Mouse (Mus musculus) limb, embryonic 14.5 days (tissue): ENCODE data around the gene Epha8. TPM values are rescaled to one million over a fixed set of nuclear protein-coding genes. Genes with fewer than 3 reads are reported as not detected.

Experiments
- ATAC-seq: fragments of 200-750 bp; cut with Nextera tagmentation; 2 replicates; pipeline ENCODE4 v1.8.0; 2017; ENCODE audit warnings: low read depth, moderate number of reproducible peaks, moderate TSS enrichment; ENCODE audit not compliant: low FRiP score
- DNase-seq: peaks from one replicate; pipeline ENCODE4 v3.0.0-alpha.2; 2015; ENCODE audit warnings: low spot score
- H3K27ac ChIP-seq: fragments of 300-500 bp; sonication (generic); replicated peaks from 2 replicates; pipeline ENCODE4 v1.5.1; 2014; ENCODE audit warnings: low read depth, mild to moderate bottlenecking, low read length, moderate library complexity, mixed read lengths
- H3K27me3 ChIP-seq: fragments of 300-500 bp; sonication (generic); 2 replicates; pipeline ENCODE4 v1.6.1; 2014; ENCODE audit warnings: low read length, mixed read lengths; ENCODE audit not compliant: control insufficient read depth, insufficient read depth
- H3K36me3 ChIP-seq: fragments of 300-500 bp; sonication (generic); 2 replicates; pipeline ENCODE4 v1.6.1; 2014; ENCODE audit warnings: mild to moderate bottlenecking, low read length, moderate library complexity, mixed read lengths; ENCODE audit not compliant: control insufficient read depth, insufficient read depth
- H3K4me1 ChIP-seq: fragments of 300-500 bp; sonication (generic); 2 replicates; pipeline ENCODE4 v1.6.1; 2014; ENCODE audit warnings: antibody characterized with exemption, low read length, mixed read lengths; ENCODE audit not compliant: control insufficient read depth, insufficient read depth
- H3K4me2 ChIP-seq: fragments of 300-500 bp; sonication (generic); replicated peaks from 2 replicates; pipeline ENCODE4 v1.6.1; 2014; ENCODE audit warnings: low read depth, mild to moderate bottlenecking, low read length, moderate library complexity; ENCODE audit not compliant: severe bottlenecking
- H3K4me3 ChIP-seq: fragments of 300-500 bp; sonication (generic); replicated peaks from 2 replicates; pipeline ENCODE4 v1.5.1; 2014; ENCODE audit warnings: low read length
- H3K9ac ChIP-seq: fragments of 300-500 bp; sonication (generic); 2 replicates; pipeline ENCODE4 v1.6.1; 2014; ENCODE audit warnings: mild to moderate bottlenecking, low read depth, low read length, moderate library complexity; ENCODE audit not compliant: severe bottlenecking
- H3K9me3 ChIP-seq: fragments of 300-500 bp; sonication (generic); 2 replicates; pipeline ENCODE4 v1.6.1; 2016; ENCODE audit warnings: low read length; ENCODE audit not compliant: control insufficient read depth
- POLR2A ChIP-seq: fragments of 200-500 bp; IDR thresholded peaks from 2 replicates; pipeline ENCODE4 v1.8.0; 2012; ENCODE audit warnings: inconsistent platforms, mild to moderate bottlenecking, moderate library complexity, borderline replicate concordance; ENCODE audit not compliant: insufficient read depth, insufficient read length; ENCODE audit errors: extremely low read depth
- WGBS: fragments of 180-500 bp; shearing (Covaris S2); extraction: QIAGEN DNeasy Blood & Tissue Kit; methylation state at CpG from one replicate; pipeline ENCODE4 v1.1.7; 2014; 5-methylcytosine and 5-hydroxymethylcytosine counted together
- polyA plus RNA-seq, 2 experiments: library from polyadenylated mRNA; depleted of rRNA in 1 of 2; stranded (reverse) in 1 of 2; unstranded in 1 of 2; fragments of >200 nt; fragmentation: Nextera tagmentation in 1 of 2; extraction: Ambion mirVana in 1 of 2; gene quantifications; 2 replicates each; pipeline versions ENCODE4 v1.2.1 to v1.2.3; 2012 to 2014

Gene Epha8
- polyA plus RNA-seq, 2 experiments = 1.8 to 6.0 TPM

DNA sequence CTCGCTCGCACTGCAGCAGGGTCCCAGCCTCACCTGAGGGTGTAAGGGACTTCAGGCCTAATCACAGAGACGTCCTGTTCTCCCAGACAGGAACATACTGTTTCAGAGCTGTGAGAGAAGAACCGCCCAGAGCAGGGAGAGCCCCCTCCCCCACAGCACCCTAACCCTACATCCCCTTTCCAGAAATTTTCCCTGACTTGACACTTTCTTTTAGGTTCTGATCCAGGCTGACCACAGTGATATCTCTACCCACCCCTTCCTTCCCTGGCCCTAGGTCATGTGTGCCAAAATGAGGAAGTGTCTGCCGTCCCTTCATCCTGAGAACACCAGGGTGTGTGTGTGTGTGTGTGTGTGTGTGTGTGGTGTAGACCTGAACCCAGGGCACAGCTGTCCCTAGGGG is 63.8 kb downstream of the Epha8 start, which contains the start of gene C1qc:
C1qc (minus strand) TSS at position 255 of the 400 bp plus-strand sequence.
- DNase-seq (no peak), ATAC-seq (no peak)
- H3K4me1 ChIP-seq = no peaks in the 10 kb centered on the region
- H3K9ac ChIP-seq = no peak within 1 kb of the TSS
- H3K4me3 ChIP-seq = no peak within 1 kb of the TSS
- no peaks in the 10 kb centered on the region for H3K9me3 ChIP-seq
- H3K27me3 ChIP-seq = peaks cover 26% of the 10 kb centered on the region; the same call in 1 of the 2 replicates
- H3K36me3 ChIP-seq = no peaks in the 10 kb centered on the region
- 59% methylated on average over 5 of the region's 5 CpGs for WGBS
- TF ChIP-seq POLR2A = no peak
- no peak within 1 kb of the TSS for H3K27ac ChIP-seq
- H3K4me2 ChIP-seq = no peak within 1 kb of the TSS

DNA sequence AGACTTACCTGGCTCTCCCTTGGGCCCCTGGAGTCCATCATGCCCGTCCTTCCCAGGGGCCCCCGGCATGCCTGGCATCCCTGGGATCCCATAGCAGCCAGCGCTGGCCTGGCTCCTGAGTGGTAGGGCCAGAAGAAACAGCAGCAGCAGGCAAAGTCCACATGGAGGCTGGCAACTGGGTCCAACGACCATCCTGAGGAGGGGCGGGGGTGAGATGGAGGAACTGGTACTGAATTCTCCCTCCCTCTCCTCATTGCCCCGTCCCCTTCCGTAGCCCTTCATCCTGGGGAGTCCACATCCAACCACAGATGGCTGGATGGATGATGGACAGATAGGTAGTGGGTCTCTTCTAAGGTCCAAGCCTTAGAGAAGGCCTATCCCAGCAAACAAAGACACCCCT is 64.2 kb downstream of the Epha8 start:
- Histone ChIP-seq H3K4me1 (no peaks in the 10 kb centered on the region), H3K27me3 (peaks cover 26% of the 10 kb centered on the region; the same call in 1 of the 2 replicates), H3K9me3 (no peaks in the 10 kb centered on the region), H3K27ac (no peak overlapping the region), H3K4me3 (no peak overlapping the region), H3K4me2 (no peak overlapping the region), H3K36me3 (no peaks in the 10 kb centered on the region), H3K9ac (no peak overlapping the region)
- DNase-seq (no peak), ATAC-seq (no peak)
- 50% methylated on average over 5 of the region's 7 CpGs for WGBS
- no peak for TF ChIP-seq POLR2A

DNA sequence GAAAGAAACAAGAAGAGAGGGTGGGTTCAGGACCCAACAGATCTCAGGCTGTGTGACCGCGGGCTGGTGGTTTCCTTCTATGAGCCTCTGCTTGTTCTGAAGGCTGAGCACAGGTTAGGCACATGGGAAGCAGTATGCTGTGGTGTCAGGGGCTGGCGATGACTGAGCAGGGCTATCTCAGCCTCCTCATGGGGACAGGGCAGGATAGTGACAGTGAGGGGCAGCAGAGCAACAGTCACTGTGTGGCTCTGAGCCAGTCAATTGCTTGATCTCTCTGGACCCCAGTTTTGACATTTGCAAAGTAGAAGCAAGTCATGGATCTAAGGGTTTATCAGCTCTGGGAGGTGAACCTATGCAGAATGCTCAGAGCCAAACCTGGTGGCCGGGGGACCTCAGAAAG is 65.5 kb downstream of the Epha8 start:
- DNase-seq = no peak
- no peak for TF ChIP-seq POLR2A

DNA sequence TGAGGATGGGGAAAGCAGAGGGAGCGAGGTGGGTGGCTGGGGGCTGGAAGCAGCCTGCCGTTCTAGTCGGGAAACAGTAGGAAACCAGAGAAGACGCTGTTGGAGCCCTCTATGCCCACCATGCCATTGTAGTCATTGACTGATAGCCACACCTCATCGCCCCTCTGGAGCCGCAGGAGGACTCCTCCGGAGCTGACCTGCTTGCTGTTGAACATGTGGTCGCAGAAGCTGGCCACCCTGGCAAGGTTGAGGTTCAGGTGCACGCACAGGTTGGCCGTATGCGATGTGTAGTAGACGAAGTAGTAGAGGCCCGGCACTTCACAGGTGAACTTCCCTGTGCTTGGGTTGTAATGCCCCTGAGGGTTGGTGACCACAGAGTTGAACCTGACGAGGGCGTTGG is 66.6 kb downstream of the Epha8 start:
- Histone ChIP-seq H3K36me3 (no peaks in the 10 kb centered on the region), H3K4me1 (no peaks in the 10 kb centered on the region), H3K9me3 (no peaks in the 10 kb centered on the region), H3K27me3 (peaks cover 6% of the 10 kb centered on the region; the same call in 1 of the 2 replicates), H3K27ac (no peak overlapping the region), H3K4me2 (no peak overlapping the region), H3K9ac (no peak overlapping the region), H3K4me3 (no peak overlapping the region)
- no peak for TF ChIP-seq POLR2A
- WGBS = 90% methylated on average over 15 of the region's 15 CpGs
- no peak for DNase-seq
- ATAC-seq = no peak

More for the DNA sequence above, 65.5 kb downstream of the Epha8 start:
- Histone ChIP-seq H3K4me3 (no peak overlapping the region), H3K27me3 (peaks cover 17% of the 10 kb centered on the region; the same call in 1 of the 2 replicates), H3K4me2 (no peak overlapping the region), H3K27ac (no peak overlapping the region), H3K4me1 (no peaks in the 10 kb centered on the region), H3K9ac (no peak overlapping the region), H3K9me3 (no peaks in the 10 kb centered on the region), H3K36me3 (no peaks in the 10 kb centered on the region)
- 90% methylated on average over 4 of the region's 4 CpGs for whole genome bisulfite sequencing
- ATAC-seq = no peak

DNA sequence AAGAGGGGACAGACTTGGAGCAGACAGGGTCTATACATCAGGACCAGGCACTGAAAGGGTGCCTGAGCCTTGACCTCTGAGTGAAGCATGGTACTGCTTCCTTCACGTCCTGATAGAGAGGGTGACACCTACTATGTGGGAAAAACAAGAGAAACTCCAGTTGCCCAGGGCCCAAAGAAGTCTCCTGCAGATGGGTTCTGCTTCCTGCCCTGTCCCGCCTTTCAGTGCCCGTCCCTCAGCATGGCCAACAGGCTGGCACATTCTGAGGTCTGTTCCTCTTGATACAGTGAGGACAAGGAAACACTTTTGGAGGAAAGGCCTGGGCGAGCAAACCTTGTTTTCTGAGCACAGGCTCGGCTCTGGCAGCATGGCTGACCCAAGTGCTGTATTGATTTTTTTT is 68.9 kb downstream of the Epha8 start:
- 67% methylated on average over 5 of the region's 5 CpGs for WGBS
- H3K27me3 ChIP-seq = no peaks in the 10 kb centered on the region
- no peaks in the 10 kb centered on the region for H3K36me3 ChIP-seq
- H3K9ac ChIP-seq = no peak overlapping the region
- H3K9me3 ChIP-seq = no peaks in the 10 kb centered on the region
- no peak for DNase-seq
- no peak overlapping the region for H3K4me2 ChIP-seq
- H3K4me3 ChIP-seq = no peak overlapping the region
- ATAC-seq = no peak
- H3K4me1 ChIP-seq = no peaks in the 10 kb centered on the region
- TF ChIP-seq POLR2A = no peak
- H3K27ac ChIP-seq = no peak overlapping the region

DNA sequence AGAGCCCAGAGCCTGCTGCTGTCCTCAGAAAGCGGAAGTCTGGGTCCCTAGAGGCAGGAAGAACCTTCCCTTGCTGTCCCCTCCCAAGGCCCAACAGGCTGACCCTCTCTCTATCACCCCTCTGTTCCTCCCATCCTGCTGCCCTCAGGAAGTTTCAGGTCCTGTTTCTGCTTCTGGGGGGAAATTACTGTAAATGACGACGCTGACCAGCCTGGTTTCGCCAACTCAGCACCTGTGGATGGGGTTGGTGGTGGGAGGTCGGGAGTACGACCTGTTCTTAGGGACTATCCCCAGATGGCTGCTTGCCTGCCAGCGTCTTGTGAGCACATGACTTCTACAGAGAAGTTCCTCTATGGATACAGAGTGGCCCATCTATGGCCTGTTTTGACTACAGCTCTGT is 70.5 kb downstream of the Epha8 start, which contains the start of gene C1qb:
C1qb (minus strand) TSS at position 87 of the 400 bp plus-strand sequence.
- Histone ChIP-seq H3K4me3 (no peak within 1 kb of the TSS), H3K36me3 (no peaks in the 10 kb centered on the region), H3K27ac (no peak within 1 kb of the TSS), H3K9me3 (no peaks in the 10 kb centered on the region), H3K9ac (no peak within 1 kb of the TSS), H3K27me3 (no peaks in the 10 kb centered on the region), H3K4me2 (no peak within 1 kb of the TSS), H3K4me1 (no peaks in the 10 kb centered on the region)
- TF ChIP-seq POLR2A = no peak
- WGBS = 52% methylated on average over 7 of the region's 7 CpGs
- ATAC-seq (no peak), DNase-seq (no peak)

Other genes starting within 250 kb of the Epha8 start
- gene Ephb2, start 120.8 kb downstream of the Epha8 start, polyA plus RNA-seq (2012; rRNA removed) = 45.2 and 70.7 TPM in 2 replicates
- 17.9 and 19.4 TPM in 2 replicates for gene Ephb2, start 120.8 kb downstream of the Epha8 start, polyA plus RNA-seq (2014; fragmentation: Nextera tagmentation; extraction: Ambion mirVana)
- gene C1qb, start 70.6 kb downstream of the Epha8 start, polyA plus RNA-seq (2012; rRNA removed) = 56.2 and 66.4 TPM in 2 replicates
- gene C1qb, start 70.6 kb downstream of the Epha8 start, polyA plus RNA-seq (2014; fragmentation: Nextera tagmentation; extraction: Ambion mirVana) = 81.2 and 81.8 TPM in 2 replicates
- 36.7 and 44.6 TPM in 2 replicates for gene C1qc, start 63.8 kb downstream of the Epha8 start, polyA plus RNA-seq (2012; rRNA removed)
- 40.5 and 43.2 TPM in 2 replicates for gene C1qc, start 63.8 kb downstream of the Epha8 start, polyA plus RNA-seq (2014; fragmentation: Nextera tagmentation; extraction: Ambion mirVana)
- gene C1qa, start 58.0 kb downstream of the Epha8 start, polyA plus RNA-seq (2012; rRNA removed) = 27.9 and 34.9 TPM in 2 replicates
- gene C1qa, start 58.0 kb downstream of the Epha8 start, polyA plus RNA-seq (2014; fragmentation: Nextera tagmentation; extraction: Ambion mirVana) = 40.1 and 46.2 TPM in 2 replicates
- 7.5 and 12.0 TPM in 2 replicates for gene Zbtb40, start 92.0 kb upstream of the Epha8 start, polyA plus RNA-seq (2012; rRNA removed)
- gene Zbtb40, start 92.0 kb upstream of the Epha8 start, polyA plus RNA-seq (2014; fragmentation: Nextera tagmentation; extraction: Ambion mirVana) = 5.0 TPM in 2 replicates